Mouse (Mus musculus) Patski (cell line): ENCODE results near the gene Sfxn3. TPM values are rescaled to one million over a fixed set of nuclear protein-coding genes. Genes with fewer than 3 reads are reported as not detected.

ENCODE experiments used
- ATAC-seq: fragments of 100-300 bp; one replicate; pipeline ENCODE4 v1.8.0; 2021
- CTCF ChIA-PET: fragments of 350-600 bp; sonication (Branson Sonifier 250); formaldehyde crosslinking; loops from one replicate; lab custom pipeline; 2022; ENCODE audit warnings: inconsistent platforms; lab: Charles Lee
- POLR2A ChIA-PET: fragments of 350-600 bp; sonication (Branson Sonifier 250); formaldehyde crosslinking; loops from one replicate; lab custom pipeline; 2022; ENCODE audit warnings: antibody characterized with exemption, inconsistent platforms; lab: Charles Lee
- DNase-seq: peaks from one replicate; pipeline ENCODE4 v3.0.0-alpha.2; 2011; ENCODE audit warnings: low read depth, low spot score
- H3K27me3 ChIP-seq: fragments of 371-371 bp; one replicate; pipeline ENCODE4 v1.5.1; 2021
- CTCF ChIP-seq: fragments of 100-300 bp; IDR thresholded peaks from one replicate; pipeline ENCODE4 v1.5.1; 2021
- in situ Hi-C: fragments of 300-500 bp; cut with MboI; formaldehyde crosslinking; loops from 3 replicates; pipeline ENCODE4 v1.11.1; 2018; ENCODE audit warnings: low pct_unique_long_range_greater_than_20kb, mixed read lengths
- polyA plus RNA-seq: library from polyadenylated mRNA; unstranded; gene quantifications from one replicate; pipeline ENCODE4 v1.2.3, GENCODE M21; 2021

Sfxn3 gene
- 77.1 TPM for polyA plus RNA-seq

DNA sequence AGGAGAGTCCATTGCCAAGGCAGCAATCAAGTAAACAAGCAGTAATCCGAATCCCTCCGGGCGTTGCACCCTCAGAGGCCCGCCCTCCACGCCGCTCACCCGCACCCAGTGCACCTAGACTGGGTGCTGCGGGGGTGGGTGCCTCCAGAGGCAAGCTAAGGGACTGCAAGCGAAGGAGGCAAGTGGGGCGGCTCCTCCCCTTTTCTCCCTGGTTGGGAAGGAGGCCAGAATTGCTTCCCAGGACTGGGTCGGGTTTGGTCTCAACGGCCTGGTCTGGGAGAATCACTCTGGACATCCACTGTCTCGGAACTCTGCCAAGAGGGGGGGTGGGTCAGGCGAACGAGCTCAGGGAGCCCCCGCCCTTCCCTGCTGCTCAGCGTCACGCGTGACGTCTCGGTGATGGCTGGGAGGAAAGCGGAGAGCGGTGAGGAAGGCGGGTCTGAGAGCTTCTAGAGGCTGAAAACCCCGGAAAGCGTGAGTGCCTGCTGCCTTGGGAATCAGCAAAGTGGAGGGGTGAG is at the start of gene Sfxn3:
TSS of gene Sfxn3 (plus strand) at position 87 of the 518 bp plus-strand sequence.
- ChIA-PET POLR2A (interaction anchor here (0.8 to 2.9 kb wide), 7 partner anchors 8 to 35 kb away, joined by 3 to 14 read pairs (median 4); partner anchors contain the start of gene Lzts2), CTCF (interaction anchor here (1.0 to 4.0 kb wide), 10 partner anchors 7 to 34 kb away, joined by 3 to 31 read pairs (median 8); partner anchors contain the start of genes Kazald1 and Lzts2)
- H3K27me3 ChIP-seq: peaks cover 4% of the 10 kb centered on the region
- in situ Hi-C loops: no loop called here
- no peak for TF ChIP-seq CTCF
- peak; percentile 83 for ATAC-seq
- peak; percentile 77 for DNase-seq

DNA sequence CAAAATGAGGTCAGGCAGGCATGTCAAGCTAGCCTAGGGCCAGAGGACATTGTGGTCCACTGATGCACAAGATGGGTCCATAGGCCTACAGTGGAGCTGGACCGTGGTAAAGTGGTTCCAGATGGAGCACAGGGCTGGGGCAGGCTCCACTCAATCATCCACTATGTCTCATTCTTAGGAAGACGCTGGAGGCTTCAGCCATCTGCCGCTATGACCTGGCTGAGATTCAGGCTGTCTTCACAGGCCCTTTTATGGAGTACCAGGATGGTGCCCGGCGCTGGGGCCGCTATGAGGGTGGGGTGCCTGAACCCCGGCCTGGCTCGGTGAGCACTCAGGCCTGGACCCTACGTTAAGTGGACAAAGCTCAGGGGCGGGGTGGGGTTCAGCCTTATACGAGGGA is 49.5 kb upstream of the Sfxn3 start:
- ATAC-seq: no peak

DNA sequence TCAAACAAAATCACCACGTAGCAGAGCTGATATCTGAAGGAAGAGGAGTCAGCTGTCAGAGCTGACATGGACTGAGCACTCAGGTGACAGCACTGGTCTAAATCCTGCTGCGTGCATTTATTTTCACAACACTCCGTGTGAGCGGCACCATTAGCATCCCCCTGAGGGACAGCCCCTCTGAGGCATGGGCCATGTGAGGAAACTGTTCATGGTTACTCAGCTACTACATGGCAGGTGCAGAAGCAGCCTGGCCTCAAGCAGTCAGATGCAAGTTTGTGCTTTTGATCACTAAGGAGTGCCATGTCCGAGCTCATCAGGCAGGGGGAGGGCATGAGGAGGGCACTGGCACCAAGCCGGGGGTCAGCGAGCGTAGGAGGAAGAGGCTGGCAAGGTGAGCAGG is 47.7 kb upstream of the Sfxn3 start:
- in situ Hi-C loops: no loop called here
- TF ChIP-seq CTCF: no peak
- ChIA-PET POLR2A (no interaction called here), CTCF (no interaction called here)
- DNase-seq (no peak), ATAC-seq (no peak)
- H3K27me3 ChIP-seq: no peaks in the 10 kb centered on the region

More for the DNA sequence above, 49.5 kb upstream of the Sfxn3 start:
- in situ Hi-C loops: no loop called here
- no peaks in the 10 kb centered on the region for H3K27me3 ChIP-seq
- POLR2A ChIA-PET: no interaction called here
- no peak for DNase-seq
- no peak for TF ChIP-seq CTCF
- CTCF ChIA-PET: interaction anchor here (1.1 kb wide), 1 partner anchor 8 kb away, joined by 3 read pairs; the partner anchor contains the start of gene Mrpl43

DNA sequence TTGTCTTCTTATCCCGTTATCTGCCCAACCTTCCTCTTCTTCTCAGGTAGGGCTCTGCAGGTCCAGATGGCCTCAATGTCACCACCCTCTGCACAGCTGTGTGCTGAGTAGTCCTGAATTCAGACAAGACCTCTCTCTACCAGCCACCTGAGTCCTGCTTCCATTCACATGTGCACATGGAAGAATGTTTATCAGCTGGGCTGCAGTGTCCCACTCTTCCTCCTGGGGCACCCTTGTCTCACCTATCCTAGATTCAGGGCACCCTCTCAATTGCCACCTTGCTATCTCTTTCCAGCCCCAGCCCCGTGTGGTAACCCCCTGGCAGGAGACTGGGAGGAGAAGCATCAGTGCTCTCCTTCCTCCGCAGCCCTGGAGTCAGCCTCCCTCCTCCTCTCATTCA is 45.0 kb upstream of the Sfxn3 start:
- POLR2A ChIA-PET: no interaction called here
- ATAC-seq: no peak
- DNase-seq: no peak
- no peaks in the 10 kb centered on the region for H3K27me3 ChIP-seq
- no peak for TF ChIP-seq CTCF
- CTCF ChIA-PET: no interaction called here
- in situ Hi-C loops: no loop called here

DNA sequence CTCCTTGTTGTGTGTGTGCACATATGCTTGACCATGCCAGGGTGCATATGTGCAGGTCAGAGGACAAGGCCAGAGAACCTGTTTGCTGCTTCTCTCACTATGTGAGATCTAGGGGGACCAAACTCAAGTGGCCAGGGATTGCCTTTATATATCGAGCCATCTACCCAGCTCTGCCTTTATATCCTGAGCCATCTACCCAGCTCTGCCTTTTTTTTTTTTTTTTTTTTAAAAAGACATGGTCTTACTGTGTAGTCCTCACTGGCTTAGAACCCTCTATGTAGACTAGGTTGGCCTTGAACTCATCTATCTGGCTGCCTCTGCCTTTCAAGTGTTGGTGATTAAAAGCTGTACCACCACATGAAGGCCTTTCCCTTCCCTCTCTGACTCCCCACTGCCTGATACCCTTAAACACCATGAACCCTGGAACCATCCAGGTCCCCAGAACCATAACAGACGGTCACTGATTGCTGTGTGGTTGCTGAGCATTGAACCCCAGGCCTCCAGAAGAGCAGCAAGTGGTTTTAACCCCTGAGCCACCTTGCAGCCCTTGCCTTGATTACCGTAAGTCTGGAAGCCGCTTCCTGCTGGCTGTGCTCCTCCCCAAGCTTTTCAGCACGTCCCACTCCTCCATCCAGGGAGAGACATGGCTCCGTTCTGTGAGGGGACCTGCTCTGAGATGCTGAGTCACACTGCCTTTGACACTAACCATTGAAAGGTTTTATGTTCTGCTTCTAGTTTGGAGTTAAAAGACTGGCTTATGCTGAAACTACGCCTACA is 43.4 kb upstream of the Sfxn3 start:
- DNase-seq: no peak
- ATAC-seq: no peak
- TF ChIP-seq CTCF: no peak
- CTCF ChIA-PET: interaction anchor here (1.6 kb wide), 1 partner anchor 18 kb away, joined by 5 read pairs; no protein-coding TSS in a partner anchor
- in situ Hi-C loops: no loop called here
- POLR2A ChIA-PET: interaction anchor here (0.6 to 1.2 kb wide), 3 partner anchors 12 to 439 kb away, joined by 3 to 10 read pairs (median 3); no protein-coding TSS in a partner anchor
- no peaks in the 10 kb centered on the region for H3K27me3 ChIP-seq

DNA sequence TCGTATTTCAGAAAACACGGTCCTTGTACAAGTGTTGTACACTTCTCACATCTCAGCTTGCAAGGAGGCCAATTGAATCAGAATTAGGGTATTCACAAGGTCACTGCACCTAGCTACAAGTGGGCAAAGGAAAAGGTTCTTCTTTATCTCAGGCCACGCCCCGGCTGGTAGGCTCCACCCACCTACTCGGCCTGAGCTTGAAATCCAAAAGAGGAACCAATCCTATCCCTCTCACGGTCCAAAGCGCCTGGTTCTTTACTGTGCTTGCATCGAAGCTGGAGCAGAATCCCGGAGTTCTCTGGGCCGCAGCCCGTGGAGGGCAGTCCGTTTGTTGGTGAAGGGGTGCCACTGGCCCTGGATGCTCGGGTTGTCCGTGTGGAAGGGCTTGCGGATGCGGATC is 41.9 kb upstream of the Sfxn3 start, which contains the start of gene Twnk:
TSS of gene Twnk (plus strand) at position 220 of the 400 bp plus-strand sequence.
- ATAC-seq (peak; percentile 18), DNase-seq (no peak)
- POLR2A ChIA-PET: interaction anchor here (0.6 to 3.2 kb wide), 5 partner anchors 11 to 440 kb away, joined by 3 to 14 read pairs (median 3); no protein-coding TSS in a partner anchor
- no peaks in the 10 kb centered on the region for H3K27me3 ChIP-seq
- in situ Hi-C loops: no loop called here
- CTCF ChIA-PET: interaction anchor here (1.0 to 14.5 kb wide), 4 partner anchors 8 to 24 kb away, joined by 3 to 188 read pairs (median 5); partner anchors contain the start of gene Lzts2
- no peak for TF ChIP-seq CTCF

DNA sequence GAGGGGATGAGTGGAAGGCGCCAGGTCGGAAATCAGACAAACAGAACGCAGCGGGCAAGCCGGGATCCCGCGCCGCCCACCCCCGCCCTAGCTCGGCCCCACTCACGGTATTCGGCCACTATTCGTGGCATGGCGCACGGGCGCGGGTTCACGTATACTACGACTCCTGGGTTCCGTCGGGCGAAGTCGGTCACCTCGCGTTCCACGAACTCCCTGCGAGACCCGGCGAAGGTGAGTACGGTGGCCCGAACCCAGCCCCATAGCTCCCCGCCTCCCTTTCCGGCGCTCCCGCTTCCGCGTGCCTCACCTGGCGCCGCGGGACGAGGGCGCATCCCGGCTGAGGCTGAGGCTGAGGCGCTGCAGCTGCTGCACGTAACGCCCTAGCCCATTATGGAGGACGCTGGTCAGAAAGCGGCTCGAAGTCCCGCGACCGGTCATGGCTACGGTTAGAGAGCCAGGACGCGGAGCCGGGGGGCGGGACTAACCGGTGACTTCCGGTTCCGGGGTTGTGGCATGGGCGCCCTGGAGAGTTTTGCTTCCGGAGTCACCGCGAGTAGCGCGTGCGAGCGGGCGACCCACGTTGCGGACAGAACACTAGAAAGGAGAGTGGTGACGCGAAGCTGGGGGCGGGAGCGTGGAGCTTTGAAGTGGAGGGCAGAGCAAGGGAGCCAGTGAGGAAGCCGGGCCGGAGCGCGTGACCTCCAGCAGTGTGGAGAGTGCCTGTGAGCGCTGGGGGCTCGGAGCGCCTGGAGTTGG is 41.2 kb upstream of the Sfxn3 start, which contains the start of gene Mrpl43:
TSS of gene Mrpl43 (minus strand) at position 486 of the 756 bp plus-strand sequence.
- in situ Hi-C loops: no loop called here
- ATAC-seq: peak; percentile 40
- no peak for DNase-seq
- H3K27me3 ChIP-seq: no peaks in the 10 kb centered on the region
- TF ChIP-seq CTCF: no peak
- ChIA-PET CTCF (interaction anchor here (1.0 to 14.5 kb wide), 3 partner anchors 8 to 23 kb away, joined by 3 to 188 read pairs (median 5); partner anchors contain the start of gene Lzts2), POLR2A (interaction anchor here (0.6 to 3.2 kb wide), 7 partner anchors 10 to 441 kb away, joined by 3 to 14 read pairs (median 3); no protein-coding TSS in a partner anchor)

DNA sequence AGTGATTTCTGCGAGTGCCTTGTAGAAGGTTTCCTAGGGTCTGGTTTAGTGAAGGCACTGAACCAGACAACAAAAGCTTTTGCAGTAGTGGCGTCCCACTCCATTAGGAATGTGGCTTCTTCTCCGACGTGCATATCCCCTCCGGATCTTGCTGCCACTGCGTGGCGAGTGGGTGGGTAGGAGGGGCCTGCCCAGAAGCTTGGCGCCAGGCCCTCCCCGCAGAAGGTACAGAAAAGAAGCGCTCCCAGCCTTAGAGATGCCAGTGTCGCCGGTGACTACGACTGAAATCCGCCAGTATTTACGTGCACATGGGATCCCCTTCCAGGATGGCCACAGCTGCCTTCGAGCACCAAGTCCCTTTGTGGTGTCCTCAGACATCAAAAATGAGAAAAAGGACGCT is 40.3 kb upstream of the Sfxn3 start:
- in situ Hi-C loops: no loop called here
- no peaks in the 10 kb centered on the region for H3K27me3 ChIP-seq
- DNase-seq (no peak), ATAC-seq (no peak)
- ChIA-PET POLR2A (interaction anchor here (0.6 to 3.2 kb wide), 6 partner anchors 8 to 602 kb away, joined by 3 to 14 read pairs (median 3); no protein-coding TSS in a partner anchor), CTCF (interaction anchor here (14.5 kb wide), 1 partner anchor 22 kb away, joined by 188 read pairs; no protein-coding TSS in a partner anchor)
- no peak for TF ChIP-seq CTCF

DNA sequence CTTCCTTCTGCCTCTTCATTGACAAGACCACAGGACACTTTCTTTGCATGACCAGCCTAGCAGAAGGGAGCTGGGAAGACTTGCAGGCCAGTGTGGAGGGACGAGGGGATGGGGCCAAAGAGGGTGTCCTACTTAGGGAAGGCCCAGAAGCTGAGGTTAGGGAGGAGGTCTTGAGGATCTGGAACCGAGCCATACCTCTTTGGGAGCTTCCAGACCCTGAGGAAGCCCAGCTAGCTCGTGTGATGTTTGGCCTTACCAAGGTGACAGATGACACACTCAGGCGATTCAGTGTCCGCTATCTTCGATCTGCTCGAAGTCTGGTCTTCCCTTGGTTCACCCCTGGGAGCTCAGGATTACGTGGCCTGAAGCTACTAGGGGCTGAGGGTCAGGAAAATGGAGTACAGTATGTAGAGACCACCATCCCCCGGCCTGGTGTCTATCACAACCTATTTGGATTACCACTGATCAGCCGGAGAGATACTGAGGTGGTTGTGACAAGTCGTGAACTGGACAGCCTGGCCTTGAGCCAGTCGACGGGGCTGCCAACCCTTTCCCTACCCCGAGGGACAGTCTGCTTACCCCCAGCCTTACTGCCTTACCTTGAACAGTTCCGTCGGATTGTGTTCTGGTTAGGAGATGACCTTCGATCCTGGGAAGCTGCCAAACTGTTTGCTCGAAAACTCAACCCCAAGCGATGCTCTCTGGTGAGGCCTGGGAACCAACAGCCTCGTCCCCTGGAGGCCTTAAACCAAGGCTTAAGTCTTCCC is 39.7 kb upstream of the Sfxn3 start:
- POLR2A ChIA-PET: interaction anchor here (0.6 to 3.2 kb wide), 6 partner anchors 7 to 602 kb away, joined by 3 to 14 read pairs (median 3); no protein-coding TSS in a partner anchor
- no peak for DNase-seq

More for the DNA sequence above, 39.7 kb upstream of the Sfxn3 start:
- ATAC-seq: no peak
- no peaks in the 10 kb centered on the region for H3K27me3 ChIP-seq
- in situ Hi-C loops: no loop called here
- no peak for TF ChIP-seq CTCF
- CTCF ChIA-PET: interaction anchor here (14.5 kb wide), 1 partner anchor 21 kb away, joined by 188 read pairs; no protein-coding TSS in a partner anchor
